Mouse (Mus musculus) kidney, embryonic 14.5 days (tissue): ENCODE data around the gene Ghr. TPM values are rescaled to one million over a fixed set of nuclear protein-coding genes. Genes with fewer than 3 reads are reported as not detected.

ENCODE experiments used
- ATAC-seq: fragments of 200-750 bp; cut with Nextera tagmentation; 2 replicates; pipeline ENCODE4 v1.8.0; 2017; ENCODE audit warnings: moderate number of reproducible peaks, mild to moderate bottlenecking, moderate TSS enrichment, moderate library complexity; ENCODE audit not compliant: low FRiP score, low TSS enrichment
- H3K27ac ChIP-seq: fragments of 300-500 bp; sonication (generic); 2 replicates; pipeline ENCODE4 v1.5.1; 2014; ENCODE audit warnings: low read depth, mild to moderate bottlenecking, low read length, moderate library complexity, mixed read lengths
- H3K27me3 ChIP-seq: fragments of 300-500 bp; sonication (generic); 2 replicates; pipeline ENCODE4 v1.6.1; 2014; ENCODE audit warnings: mild to moderate bottlenecking, low read length; ENCODE audit not compliant: control insufficient read depth, insufficient read depth
- H3K36me3 ChIP-seq: fragments of 300-500 bp; sonication (generic); 2 replicates; pipeline ENCODE4 v1.6.1; 2014; ENCODE audit warnings: low read length, mixed read lengths; ENCODE audit not compliant: control insufficient read depth, insufficient read depth
- H3K4me1 ChIP-seq: fragments of 300-500 bp; sonication (generic); 2 replicates; pipeline ENCODE4 v1.6.1; 2014; ENCODE audit warnings: low read length, mixed read lengths; ENCODE audit not compliant: control insufficient read depth, insufficient read depth
- H3K4me2 ChIP-seq: fragments of 300-500 bp; sonication (generic); replicated peaks from 2 replicates; pipeline ENCODE4 v1.6.1; 2014; ENCODE audit warnings: low read depth, mild to moderate bottlenecking, low read length
- H3K4me3 ChIP-seq: fragments of 300-500 bp; sonication (generic); 2 replicates; pipeline ENCODE4 v1.5.1; 2014; ENCODE audit warnings: mild to moderate bottlenecking, low read length
- H3K9ac ChIP-seq: fragments of 300-500 bp; sonication (generic); 2 replicates; pipeline ENCODE4 v1.6.1; 2014; ENCODE audit warnings: low read depth, mild to moderate bottlenecking, low read length, moderate library complexity
- H3K9me3 ChIP-seq: fragments of 300-500 bp; sonication (generic); 2 replicates; pipeline ENCODE4 v1.6.1; 2016; ENCODE audit warnings: low read length; ENCODE audit not compliant: control insufficient read depth
- WGBS: fragments of 180-500 bp; shearing (Covaris S2); extraction: QIAGEN DNeasy Blood & Tissue Kit; methylation state at CpG from one replicate; pipeline ENCODE4 v1.1.7; 2014; 5-methylcytosine and 5-hydroxymethylcytosine counted together
- polyA plus RNA-seq: library from polyadenylated mRNA; unstranded; fragments of >200 nt; fragmentation: Nextera tagmentation; extraction: Ambion mirVana; gene quantifications from 2 replicates; pipeline ENCODE4 v1.2.1, GENCODE M21; 2014

Gene Ghr
- polyA plus RNA-seq, 1 experiment from 2014 or later = 81.9 TPM

GRCm38 (mm10) chr15:3349306-3350064 is 233.8 kb downstream of the Ghr start:
- Histone ChIP-seq H3K9ac (no peak overlapping the region), H3K36me3 (peaks cover 3% of the 10 kb centered on the region; the same call in 1 of the 2 replicates), H3K4me3 (no peak overlapping the region), H3K4me2 (no peak overlapping the region), H3K4me1 (peaks cover 6% of the 10 kb centered on the region; the same call in 1 of the 2 replicates), H3K27ac (no peak overlapping the region), H3K27me3 (no peaks in the 10 kb centered on the region), H3K9me3 (no peaks in the 10 kb centered on the region)
- ATAC-seq = no peak
- 70% methylated on average over 6 of the region's 6 CpGs for WGBS

GRCm38 (mm10) chr15:3346682-3347081 is 236.6 kb downstream of the Ghr start:
- no peaks in the 10 kb centered on the region for H3K9me3 ChIP-seq
- 26% methylated on average over 3 of the region's 3 CpGs for WGBS
- ATAC-seq = no peak
- H3K36me3 ChIP-seq = peaks cover 3% of the 10 kb centered on the region; the same call in 1 of the 2 replicates
- H3K9ac ChIP-seq = no peak overlapping the region
- H3K4me1 ChIP-seq = peaks cover 6% of the 10 kb centered on the region; the same call in 1 of the 2 replicates
- H3K27ac ChIP-seq = no peak overlapping the region
- no peaks in the 10 kb centered on the region for H3K27me3 ChIP-seq
- H3K4me3 ChIP-seq = no peak overlapping the region
- no peak overlapping the region for H3K4me2 ChIP-seq

- Histone ChIP-seq H3K36me3 (peaks cover 8% of the 10 kb centered on the region; the same call in 1 of the 2 replicates), H3K4me1 (peaks cover 6% of the 10 kb centered on the region; the same call in 1 of the 2 replicates), H3K27me3 (no peaks in the 10 kb centered on the region), H3K9ac (no peak overlapping the region), H3K4me3 (no peak overlapping the region), H3K27ac (no peak overlapping the region), H3K9me3 (no peaks in the 10 kb centered on the region), H3K4me2 (no peak overlapping the region)
- 89% methylated on average over 4 of the region's 4 CpGs for WGBS
- ATAC-seq = no peak
Measured at GRCm38 (mm10) chr15:3344555-3344954, 238.7 kb downstream of the Ghr start.

- WGBS = 85% methylated on average over 4 of the region's 4 CpGs
- no peaks in the 10 kb centered on the region for H3K27me3 ChIP-seq
- ATAC-seq = no peak
- H3K9ac ChIP-seq = no peak overlapping the region
- H3K4me1 ChIP-seq = no peaks in the 10 kb centered on the region; the same call in 1 of the 2 replicates
- no peak overlapping the region for H3K4me3 ChIP-seq
- peaks cover 15% of the 10 kb centered on the region; the same call in 1 of the 2 replicates for H3K36me3 ChIP-seq
- peaks cover 3% of the 10 kb centered on the region; the same call in 1 of the 2 replicates for H3K9me3 ChIP-seq
- H3K27ac ChIP-seq = no peak overlapping the region
- no peak overlapping the region for H3K4me2 ChIP-seq
Measured at GRCm38 (mm10) chr15:3341806-3342582, 241.3 kb downstream of the Ghr start.

GRCm38 (mm10) chr15:3339847-3340246 is 243.4 kb downstream of the Ghr start:
- Histone ChIP-seq H3K4me3 (no peak overlapping the region), H3K36me3 (peaks cover 16% of the 10 kb centered on the region; the same call in 1 of the 2 replicates), H3K9me3 (peaks cover 3% of the 10 kb centered on the region; the same call in 1 of the 2 replicates), H3K9ac (no peak overlapping the region), H3K4me2 (no peak overlapping the region), H3K27ac (no peak overlapping the region), H3K27me3 (no peaks in the 10 kb centered on the region), H3K4me1 (no peaks in the 10 kb centered on the region)
- no peak for ATAC-seq
- WGBS = 78% methylated on average over 3 of the region's 3 CpGs

GRCm38 (mm10) chr15:3332517-3332916 is 250.8 kb downstream of the Ghr start:
- Histone ChIP-seq H3K9me3 (peaks cover 3% of the 10 kb centered on the region; the same call in 1 of the 2 replicates), H3K4me1 (no peaks in the 10 kb centered on the region), H3K27me3 (no peaks in the 10 kb centered on the region), H3K9ac (no peak overlapping the region), H3K36me3 (peaks cover 17% of the 10 kb centered on the region; the same call in 1 of the 2 replicates), H3K4me3 (no peak overlapping the region), H3K27ac (no peak overlapping the region), H3K4me2 (no peak overlapping the region)
- no peak for ATAC-seq
- 93% methylated on average over 4 of the region's 4 CpGs for WGBS

- Histone ChIP-seq H3K27me3 (no peaks in the 10 kb centered on the region), H3K9ac (no peak overlapping the region), H3K9me3 (no peaks in the 10 kb centered on the region), H3K4me3 (no peak overlapping the region), H3K36me3 (peaks cover 12% of the 10 kb centered on the region; the same call in 1 of the 2 replicates), H3K4me1 (no peaks in the 10 kb centered on the region), H3K4me2 (no peak overlapping the region), H3K27ac (no peak overlapping the region)
- no peak for ATAC-seq
- whole genome bisulfite sequencing = 85% methylated on average over 2 of the region's 2 CpGs
Measured at GRCm38 (mm10) chr15:3331813-3332212, 251.5 kb downstream of the Ghr start.

GRCm38 (mm10) chr15:3330291-3330690 is 253.0 kb downstream of the Ghr start:
- no peak for ATAC-seq

GRCm38 (mm10) chr15:3323041-3323440 is 260.3 kb downstream of the Ghr start:
- H3K27ac ChIP-seq = no peak overlapping the region
- H3K36me3 ChIP-seq = peaks cover 9% of the 10 kb centered on the region
- ATAC-seq = no peak
- H3K4me3 ChIP-seq = no peak overlapping the region
- H3K4me1 ChIP-seq = no peaks in the 10 kb centered on the region
- no peaks in the 10 kb centered on the region for H3K9me3 ChIP-seq
- no peaks in the 10 kb centered on the region for H3K27me3 ChIP-seq
- no peak overlapping the region for H3K4me2 ChIP-seq
- no peak overlapping the region for H3K9ac ChIP-seq

More at GRCm38 (mm10) chr15:3330291-3330690, 253.0 kb downstream of the Ghr start:
- no peak overlapping the region for H3K27ac ChIP-seq
- H3K27me3 ChIP-seq = no peaks in the 10 kb centered on the region
- 76% methylated on average over 1 of the region's 1 CpGs for WGBS
- no peaks in the 10 kb centered on the region for H3K4me1 ChIP-seq
- no peak overlapping the region for H3K4me2 ChIP-seq
- peaks cover 12% of the 10 kb centered on the region; the same call in 1 of the 2 replicates for H3K36me3 ChIP-seq
- H3K9ac ChIP-seq = no peak overlapping the region
- H3K9me3 ChIP-seq = no peaks in the 10 kb centered on the region
- H3K4me3 ChIP-seq = no peak overlapping the region
